Mouse (Mus musculus) heart, postnatal 0 days (tissue): Measurements from ENCODE around the gene Mapt. TPM values are rescaled to one million over a fixed set of nuclear protein-coding genes. Genes with fewer than 3 reads are reported as not detected.
A peak's percentile ranks its signal among the peaks of the same experiment; 100 is the strongest.

ENCODE experiments used
- ATAC-seq: fragments of 200-750 bp; cut with Nextera tagmentation; 2 replicates; pipeline ENCODE4 v1.8.0; 2017; ENCODE audit warnings: low read depth, moderate number of reproducible peaks, moderate library complexity; ENCODE audit not compliant: insufficient read depth
- DNase-seq: peaks from one replicate; pipeline ENCODE4 v3.0.0-alpha.2; 2016; ENCODE audit warnings: low spot score
- H3K27ac ChIP-seq: fragments of 300-500 bp; sonication (generic); 2 replicates; pipeline ENCODE4 v1.5.1; 2014; ENCODE audit warnings: low read depth, mild to moderate bottlenecking
- H3K27me3 ChIP-seq: fragments of 300-500 bp; sonication (generic); 2 replicates; pipeline ENCODE4 v1.6.1; 2014; ENCODE audit warnings: low read length, mixed read lengths; ENCODE audit not compliant: control insufficient read depth, insufficient read depth
- H3K36me3 ChIP-seq: fragments of 300-500 bp; sonication (generic); replicated peaks from 2 replicates; pipeline ENCODE4 v1.6.1; 2014; ENCODE audit warnings: low read length, mixed read lengths; ENCODE audit not compliant: control insufficient read depth, insufficient read depth
- H3K4me1 ChIP-seq: fragments of 300-500 bp; sonication (generic); 2 replicates; pipeline ENCODE4 v1.6.1; 2014; ENCODE audit warnings: antibody characterized with exemption; ENCODE audit not compliant: control insufficient read depth, insufficient read depth
- H3K4me2 ChIP-seq: fragments of 300-500 bp; sonication (generic); 2 replicates; pipeline ENCODE4 v1.6.1; 2014; ENCODE audit warnings: low read depth, mild to moderate bottlenecking, low read length, moderate library complexity
- H3K4me3 ChIP-seq: fragments of 300-500 bp; sonication (generic); 2 replicates; pipeline ENCODE4 v1.5.1; 2014; ENCODE audit warnings: low read depth, low read length
- H3K9ac ChIP-seq: fragments of 300-500 bp; sonication (generic); replicated peaks from 2 replicates; pipeline ENCODE4 v1.6.1; 2014; ENCODE audit warnings: low read depth, low read length, mixed read lengths
- H3K9me3 ChIP-seq: fragments of 300-500 bp; sonication (generic); replicated peaks from 2 replicates; pipeline ENCODE4 v1.6.1; 2016; ENCODE audit warnings: low read length; ENCODE audit not compliant: control insufficient read depth
- CTCF ChIP-seq: IDR thresholded peaks from 2 replicates; pipeline ENCODE4 v1.5.1; 2016; ENCODE audit warnings: antibody characterized with exemption, control low read depth, low read depth
- EP300 ChIP-seq: IDR thresholded peaks from 2 replicates; pipeline ENCODE4 v1.6.1; 2016; ENCODE audit warnings: antibody characterized with exemption, low read depth
- WGBS: fragments of 180-500 bp; shearing (Covaris S2); extraction: QIAGEN DNeasy Blood & Tissue Kit; methylation state at CpG from one replicate; pipeline ENCODE4 v1.1.7; 2014; 5-methylcytosine and 5-hydroxymethylcytosine counted together
- polyA plus RNA-seq: library from polyadenylated mRNA; unstranded; fragments of >200 nt; fragmentation: Nextera tagmentation; extraction: Ambion mirVana; gene quantifications from 2 replicates; pipeline ENCODE4 v1.2.1, GENCODE M21; 2015
- total RNA-seq: library from RNA; depleted of rRNA; stranded (reverse); fragments of >200 nt; gene quantifications from 2 replicates; pipeline ENCODE4 v1.2.3, GENCODE M21; 2014; ENCODE audit warnings: low replicate concordance

Gene Mapt
- total and polyA plus RNA-seq, 2 experiments from 2014 or later, result 0.23 to 0.63 TPM

DNA sequence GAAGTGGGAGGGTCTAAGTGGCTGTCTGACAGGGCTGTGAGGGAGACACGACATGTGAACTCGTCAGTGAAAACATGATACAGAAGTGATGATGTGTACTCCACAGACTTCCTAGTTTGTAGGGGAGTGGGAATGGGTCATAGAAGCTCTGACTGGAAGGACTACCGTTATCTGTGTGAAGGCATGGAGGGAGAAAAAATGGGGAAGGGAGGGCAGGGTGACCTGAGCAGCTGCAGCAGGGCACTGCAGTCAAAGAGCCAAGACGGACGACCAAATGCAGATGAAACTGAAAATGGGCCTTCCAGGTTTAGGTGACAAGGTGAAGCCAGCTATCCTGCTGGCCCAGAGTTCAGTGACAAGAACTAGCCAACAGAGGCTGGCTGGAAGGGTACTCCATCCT lies 102.9 kb downstream of the Mapt start:
- ATAC-seq (no peak), DNase-seq (no peak)
- no peak overlapping the region for H3K4me2 ChIP-seq
- TF ChIP-seq EP300, result no peak
- no peak for TF ChIP-seq CTCF
- no peak overlapping the region for H3K9ac ChIP-seq
- no peaks in the 10 kb centered on the region for H3K27me3 ChIP-seq
- WGBS, result 20% methylated on average over 5 of the region's 5 CpGs
- H3K36me3 ChIP-seq, result peaks cover 65% of the 10 kb centered on the region
- no peaks in the 10 kb centered on the region for H3K4me1 ChIP-seq
- H3K4me3 ChIP-seq, result no peak overlapping the region
- H3K27ac ChIP-seq, result no peak overlapping the region
- no peaks in the 10 kb centered on the region for H3K9me3 ChIP-seq

DNA sequence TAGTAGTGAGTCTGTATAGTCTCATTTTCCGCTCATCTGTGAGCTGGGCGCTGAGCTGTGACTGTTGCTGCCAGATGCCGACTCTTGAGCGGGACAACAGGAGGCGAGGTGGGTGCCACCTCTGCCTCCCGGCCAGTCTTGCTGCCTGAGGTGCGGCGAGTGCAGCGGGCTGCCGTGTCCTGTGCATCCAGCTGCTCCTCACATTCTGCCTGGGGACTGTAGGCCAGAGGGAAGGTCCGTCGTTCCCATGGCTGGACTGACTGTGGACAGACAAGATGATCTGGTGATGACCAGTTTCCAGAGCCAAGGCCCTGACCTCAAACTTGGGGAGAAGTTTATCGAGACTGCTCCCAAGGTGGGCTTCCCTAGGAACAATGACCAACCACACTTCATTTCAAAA lies 103.8 kb downstream of the Mapt start:
- Histone ChIP-seq H3K4me1 (no peaks in the 10 kb centered on the region), H3K27ac (no peak overlapping the region), H3K36me3 (peaks cover 73% of the 10 kb centered on the region), H3K4me3 (no peak overlapping the region), H3K4me2 (no peak overlapping the region), H3K9ac (no peak overlapping the region), H3K27me3 (no peaks in the 10 kb centered on the region), H3K9me3 (no peaks in the 10 kb centered on the region)
- 79% methylated on average over 13 of the region's 13 CpGs for WGBS
- TF ChIP-seq EP300 (no peak), CTCF (no peak)
- ATAC-seq (no peak), DNase-seq (no peak)

DNA sequence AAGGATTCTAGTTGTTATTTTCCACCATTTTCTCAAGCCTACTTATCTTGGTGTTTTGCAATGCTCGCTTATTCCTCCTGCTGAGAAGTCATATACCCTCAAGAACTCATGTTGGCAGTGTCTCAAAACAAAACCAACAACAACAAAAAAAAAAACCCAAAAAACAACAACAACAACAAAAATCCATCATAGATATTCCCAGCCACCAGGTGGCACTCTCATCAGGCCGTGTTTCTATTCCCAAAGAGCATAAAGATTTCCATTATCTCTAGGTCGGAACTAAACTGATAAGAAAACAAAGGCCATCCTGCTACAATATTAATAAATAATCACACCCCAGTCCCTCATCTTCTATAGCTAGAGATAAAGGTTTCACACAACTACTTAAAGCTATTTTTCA lies 115.7 kb downstream of the Mapt start:
- ATAC-seq (no peak), DNase-seq (no peak)
- H3K4me2 ChIP-seq, result no peak overlapping the region
- 41% methylated on average over 3 of the region's 3 CpGs for WGBS
- H3K9ac ChIP-seq, result no peak overlapping the region
- no peaks in the 10 kb centered on the region for H3K4me1 ChIP-seq
- H3K27ac ChIP-seq, result no peak overlapping the region
- TF ChIP-seq EP300, result no peak
- peak; percentile 51 for TF ChIP-seq CTCF
- H3K27me3 ChIP-seq, result no peaks in the 10 kb centered on the region
- H3K9me3 ChIP-seq, result no peaks in the 10 kb centered on the region
- no peak overlapping the region for H3K4me3 ChIP-seq
- peaks cover 70% of the 10 kb centered on the region for H3K36me3 ChIP-seq

- Histone ChIP-seq H3K36me3 (peaks cover 11% of the 10 kb centered on the region), H3K27ac (no peak overlapping the region), H3K4me1 (peaks cover 6% of the 10 kb centered on the region; the same call in 1 of the 2 replicates), H3K9ac (no peak overlapping the region), H3K4me3 (no peak overlapping the region), H3K27me3 (no peaks in the 10 kb centered on the region), H3K4me2 (no peak overlapping the region), H3K9me3 (no peaks in the 10 kb centered on the region)
- WGBS, result 51% methylated on average over 2 of the region's 2 CpGs
- TF ChIP-seq EP300 (no peak), CTCF (no peak)
- DNase-seq (peak; percentile 21), ATAC-seq (no peak)
Observed at GRCm38 (mm10) chr11:104361790-104362189, 130.6 kb downstream of the Mapt start.

DNA sequence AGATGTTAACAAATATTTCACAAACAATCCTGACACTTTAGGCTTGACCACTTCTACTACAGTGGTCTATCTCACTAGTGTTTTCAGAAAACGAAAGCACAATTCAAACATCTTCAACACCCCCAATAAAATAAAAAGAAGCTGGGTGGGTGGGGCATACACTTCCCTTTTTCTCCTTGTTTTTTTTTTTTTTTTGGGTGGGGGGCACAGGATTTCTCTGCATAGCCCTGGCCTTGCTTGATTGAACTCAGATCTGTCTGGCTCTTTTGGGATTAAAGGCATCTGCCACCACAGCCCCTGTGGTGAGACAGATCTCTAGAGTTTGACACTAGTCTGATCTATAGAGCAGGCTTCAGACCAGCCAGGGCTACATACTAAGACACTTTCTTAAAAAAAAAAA lies 131.5 kb downstream of the Mapt start:
- H3K4me1 ChIP-seq, result peaks cover 6% of the 10 kb centered on the region; the same call in 1 of the 2 replicates
- H3K9me3 ChIP-seq, result no peaks in the 10 kb centered on the region
- H3K36me3 ChIP-seq, result peaks cover 12% of the 10 kb centered on the region
- TF ChIP-seq EP300, result no peak
- no peak for TF ChIP-seq CTCF
- H3K4me2 ChIP-seq, result no peak overlapping the region
- no peak overlapping the region for H3K27ac ChIP-seq
- no peak overlapping the region for H3K4me3 ChIP-seq
- DNase-seq (no peak), ATAC-seq (no peak)
- WGBS, result 98% methylated on average over 1 of the region's 1 CpGs
- no peak overlapping the region for H3K9ac ChIP-seq
- no peaks in the 10 kb centered on the region for H3K27me3 ChIP-seq

DNA sequence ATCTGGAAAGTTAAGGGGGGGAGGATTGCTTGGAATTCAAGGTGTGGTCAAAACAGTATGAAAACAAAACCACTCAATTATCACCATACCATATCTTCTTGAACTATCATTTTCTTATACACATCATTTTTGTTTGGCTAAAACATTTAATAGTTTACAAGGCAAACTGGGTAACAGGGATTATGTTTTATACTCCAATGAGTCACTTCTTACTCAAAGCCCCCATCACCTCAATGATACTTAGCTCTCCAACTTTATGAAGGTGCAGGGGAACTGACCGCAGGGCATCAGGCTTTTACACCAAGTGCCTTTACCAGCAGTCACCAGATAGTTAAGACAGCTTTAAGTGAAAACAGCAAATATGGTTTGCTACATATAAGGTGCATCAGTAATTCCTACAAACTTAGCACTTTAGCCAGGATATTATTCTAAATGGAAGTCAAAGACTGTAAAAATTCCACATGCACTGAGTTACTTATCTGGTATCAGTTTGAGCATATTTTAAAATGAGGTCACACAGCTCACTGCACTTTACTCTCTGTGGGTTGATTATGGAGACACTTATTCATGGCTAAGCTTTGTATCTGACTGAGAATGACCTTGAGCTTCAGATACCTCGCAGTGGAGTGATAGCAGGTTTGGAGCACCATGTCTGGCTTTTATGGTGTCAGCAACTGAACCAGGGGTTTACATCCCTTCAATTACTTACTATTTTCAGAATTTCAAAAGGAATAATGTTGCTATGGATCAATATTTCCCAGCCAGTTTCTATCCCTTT lies 132.8 kb downstream of the Mapt start:
- H3K36me3 ChIP-seq, result peaks cover 22% of the 10 kb centered on the region
- H3K4me2 ChIP-seq, result no peak overlapping the region
- peak; percentile 51; the same call in 1 of the 2 replicates for ATAC-seq
- no peaks in the 10 kb centered on the region for H3K9me3 ChIP-seq
- no peak for DNase-seq
- H3K9ac ChIP-seq, result no peak overlapping the region
- no peak for TF ChIP-seq CTCF
- no peak for TF ChIP-seq EP300
- WGBS, result 48% methylated on average over 2 of the region's 2 CpGs
- H3K4me3 ChIP-seq, result no peak overlapping the region
- peak overlapping the region; percentile 49 for H3K27ac ChIP-seq
- peaks cover 6% of the 10 kb centered on the region; the same call in 1 of the 2 replicates for H3K4me1 ChIP-seq
- H3K27me3 ChIP-seq, result no peaks in the 10 kb centered on the region
